Mouse (Mus musculus) stomach, embryonic 14.5 days (tissue): ENCODE measurements at regions not wholly inside any gene's neighbourhood (a gene's known extent, or its start where the extent isn't known, plus 50 kb on each side); places are given as distances from the start of the nearest gene placed in this dataset.

Experiments
- ATAC-seq: fragments of 200-750 bp; cut with Nextera tagmentation; 2 replicates; pipeline ENCODE4 v1.8.0; 2017; ENCODE audit warnings: low read depth, moderate TSS enrichment; ENCODE audit not compliant: insufficient number of reproducible peaks, insufficient read depth, low FRiP score
- H3K27ac ChIP-seq: fragments of 300-500 bp; sonication (generic); 2 replicates; pipeline ENCODE4 v1.5.1; 2014; ENCODE audit warnings: mild to moderate bottlenecking, low read length, moderate library complexity, mixed read lengths
- H3K27me3 ChIP-seq: fragments of 300-500 bp; sonication (generic); 2 replicates; pipeline ENCODE4 v1.6.1; 2014; ENCODE audit warnings: low read length, control low read depth, mixed read lengths; ENCODE audit not compliant: control insufficient read depth, insufficient read depth
- H3K36me3 ChIP-seq: fragments of 300-500 bp; sonication (generic); 2 replicates; pipeline ENCODE4 v1.6.1; 2014; ENCODE audit warnings: mild to moderate bottlenecking, control low read depth, low read length, moderate library complexity, mixed read lengths; ENCODE audit not compliant: control insufficient read depth, insufficient read depth
- H3K4me1 ChIP-seq: fragments of 300-500 bp; sonication (generic); 2 replicates; pipeline ENCODE4 v1.6.1; 2014; ENCODE audit warnings: low read length, control low read depth, mixed read lengths; ENCODE audit not compliant: control insufficient read depth, insufficient read depth
- H3K4me2 ChIP-seq: fragments of 300-500 bp; sonication (generic); replicated peaks from 2 replicates; pipeline ENCODE4 v1.6.1; 2014; ENCODE audit warnings: low read depth, low read length, control low read depth
- H3K4me3 ChIP-seq: fragments of 300-500 bp; sonication (generic); 2 replicates; pipeline ENCODE4 v1.5.1; 2014; ENCODE audit warnings: low read depth, low read length, control low read depth
- H3K9ac ChIP-seq: fragments of 300-500 bp; sonication (generic); replicated peaks from 2 replicates; pipeline ENCODE4 v1.6.1; 2014; ENCODE audit warnings: low read depth, mild to moderate bottlenecking, control low read depth, low read length, moderate library complexity, mixed read lengths
- H3K9me3 ChIP-seq: fragments of 300-500 bp; sonication (generic); 2 replicates; pipeline ENCODE4 v1.6.1; 2016; ENCODE audit warnings: low read depth, low read length, control low read depth; ENCODE audit not compliant: control insufficient read depth
- WGBS: fragments of 180-500 bp; shearing (Covaris S2); extraction: QIAGEN DNeasy Blood & Tissue Kit; methylation state at CpG from one replicate; pipeline ENCODE4 v1.1.7; 2014; 5-methylcytosine and 5-hydroxymethylcytosine counted together

DNA sequence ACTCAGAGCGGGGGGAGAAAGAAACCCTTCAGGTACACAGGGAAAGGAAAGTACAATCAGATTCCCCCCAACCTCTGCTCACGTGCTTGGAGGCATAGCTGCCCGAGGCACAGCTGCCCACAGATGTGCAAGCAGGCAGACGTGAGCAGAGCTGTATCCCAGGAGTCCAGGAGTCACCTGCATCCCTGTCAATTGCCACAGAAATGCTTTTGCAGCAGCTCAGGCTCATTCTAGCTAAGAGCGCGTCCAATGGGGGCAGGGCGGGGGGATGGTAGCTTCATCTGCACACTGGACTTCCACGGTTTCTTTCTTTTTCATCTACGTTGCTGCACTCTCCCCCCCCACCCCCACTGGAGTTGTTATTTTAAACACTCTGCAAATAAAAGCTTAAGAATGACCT lies 66.0 kb upstream of the Fat4 start:
- no peak overlapping the region for H3K4me3 ChIP-seq
- no peak for ATAC-seq
- H3K36me3 ChIP-seq = no peaks in the 10 kb centered on the region
- H3K4me2 ChIP-seq = 0 out of 2 replicates have a peak overlapping the region, but pooled peaks have one; percentile 8
- H3K4me1 ChIP-seq = peaks cover 7% of the 10 kb centered on the region; the same call in 1 of the 2 replicates
- 33% methylated on average over 9 of the region's 9 CpGs for WGBS
- no peaks in the 10 kb centered on the region for H3K27me3 ChIP-seq
- no peak overlapping the region for H3K27ac ChIP-seq
- no peak overlapping the region for H3K9ac ChIP-seq
- H3K9me3 ChIP-seq = no peaks in the 10 kb centered on the region

DNA sequence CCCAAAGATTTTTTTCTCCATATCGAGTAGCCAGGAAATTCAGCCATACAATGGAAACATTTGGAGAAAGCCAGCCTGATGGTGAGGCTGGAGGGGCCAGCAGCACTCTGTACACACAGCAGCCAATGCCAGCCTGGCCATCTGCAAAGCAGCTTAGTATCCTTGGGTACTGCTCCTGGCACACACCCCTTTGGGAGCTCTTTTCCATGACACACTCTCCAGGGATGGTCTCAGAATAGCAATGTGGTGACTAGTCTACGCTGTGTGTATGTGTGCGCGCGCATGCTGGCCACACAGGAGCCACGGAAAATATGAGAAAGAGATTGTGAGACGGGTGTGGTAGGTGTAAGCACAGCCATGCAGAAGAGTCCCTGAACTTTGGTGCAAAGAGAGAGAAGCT lies 66.4 kb upstream of the Fat4 start:
- H3K4me1 ChIP-seq = peaks cover 7% of the 10 kb centered on the region; the same call in 1 of the 2 replicates
- H3K36me3 ChIP-seq = no peaks in the 10 kb centered on the region
- H3K9me3 ChIP-seq = no peaks in the 10 kb centered on the region
- H3K4me2 ChIP-seq = no peak overlapping the region
- 81% methylated on average over 7 of the region's 7 CpGs for WGBS
- no peak for ATAC-seq
- H3K27me3 ChIP-seq = no peaks in the 10 kb centered on the region
- no peak overlapping the region for H3K4me3 ChIP-seq
- H3K27ac ChIP-seq = no peak overlapping the region
- no peak overlapping the region for H3K9ac ChIP-seq

DNA sequence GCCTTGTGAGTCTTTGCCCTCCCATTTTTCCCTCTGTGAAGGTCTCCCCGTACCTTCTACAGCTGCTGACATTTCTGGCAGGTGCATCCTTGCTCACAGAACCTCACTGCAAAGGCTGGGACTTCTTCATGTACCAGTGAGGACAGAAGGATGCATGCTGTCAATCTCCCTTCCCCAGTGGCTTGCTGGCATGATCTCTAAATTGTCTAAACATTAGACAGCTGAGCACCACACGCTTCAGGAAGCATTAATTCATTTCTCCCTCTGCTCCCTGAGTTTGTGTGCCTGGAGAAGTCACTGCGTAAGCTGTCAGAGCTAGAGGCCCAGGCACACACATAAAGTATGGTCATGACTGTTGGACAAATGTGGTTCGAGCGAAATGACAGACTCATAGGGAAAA lies 69.1 kb upstream of the Fat4 start:
- 80% methylated on average over 5 of the region's 5 CpGs for WGBS
- no peaks in the 10 kb centered on the region for H3K27me3 ChIP-seq
- no peak for ATAC-seq
- H3K4me2 ChIP-seq = no peak overlapping the region
- H3K4me3 ChIP-seq = no peak overlapping the region
- no peaks in the 10 kb centered on the region for H3K9me3 ChIP-seq
- H3K9ac ChIP-seq = no peak overlapping the region
- no peak overlapping the region for H3K27ac ChIP-seq
- peaks cover 7% of the 10 kb centered on the region; the same call in 1 of the 2 replicates for H3K4me1 ChIP-seq
- H3K36me3 ChIP-seq = no peaks in the 10 kb centered on the region

DNA sequence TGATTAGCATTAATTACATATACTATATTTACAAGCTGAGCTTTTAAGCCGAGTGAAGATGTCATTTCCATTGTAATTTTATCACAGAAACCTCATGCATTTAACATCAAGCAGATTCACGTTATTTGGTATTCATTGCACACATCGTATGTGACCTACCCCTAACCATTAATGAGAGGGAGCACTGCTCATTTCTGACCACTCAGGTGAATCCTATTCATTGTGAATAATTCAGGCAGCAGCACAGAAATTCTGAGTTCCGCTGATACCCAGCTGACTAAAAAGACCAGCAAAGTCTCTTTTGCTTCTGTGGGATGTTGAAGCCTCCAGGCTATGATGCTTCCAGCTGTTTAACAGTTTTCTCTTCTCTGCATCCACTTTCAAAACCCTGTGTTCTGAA lies 74.3 kb upstream of the Fat4 start:
- no peak for ATAC-seq
- 86% methylated on average over 4 of the region's 4 CpGs for WGBS

DNA sequence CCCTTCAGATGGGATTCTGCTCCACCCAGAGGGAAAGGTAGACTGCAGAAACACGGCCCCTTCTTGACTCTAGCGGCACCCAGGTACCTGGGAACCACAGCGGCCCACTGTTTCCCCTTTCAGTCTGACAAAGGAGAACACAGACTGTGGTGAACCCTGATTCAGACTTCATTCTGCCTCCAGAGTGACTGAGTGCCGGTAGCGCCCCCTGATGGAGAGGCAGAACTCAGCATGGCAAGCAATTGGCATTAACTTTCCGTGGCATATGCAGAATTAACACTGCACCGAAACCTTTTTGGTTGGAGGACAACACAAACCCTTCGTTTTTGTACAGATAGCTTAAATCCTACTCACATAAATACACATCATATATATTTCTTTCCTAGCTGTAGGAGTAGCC lies 75.1 kb upstream of the Fat4 start:
- WGBS = 87% methylated on average over 8 of the region's 8 CpGs
- ATAC-seq = no peak
- no peaks in the 10 kb centered on the region for H3K4me1 ChIP-seq
- no peaks in the 10 kb centered on the region for H3K36me3 ChIP-seq
- no peaks in the 10 kb centered on the region for H3K27me3 ChIP-seq
- no peak overlapping the region for H3K27ac ChIP-seq
- H3K4me2 ChIP-seq = no peak overlapping the region
- no peak overlapping the region for H3K4me3 ChIP-seq
- H3K9ac ChIP-seq = no peak overlapping the region
- H3K9me3 ChIP-seq = no peaks in the 10 kb centered on the region

More for the DNA sequence above, 74.3 kb upstream of the Fat4 start:
- Histone ChIP-seq H3K9me3 (no peaks in the 10 kb centered on the region), H3K4me1 (no peaks in the 10 kb centered on the region), H3K27me3 (no peaks in the 10 kb centered on the region), H3K9ac (no peak overlapping the region), H3K4me2 (no peak overlapping the region), H3K27ac (no peak overlapping the region), H3K4me3 (no peak overlapping the region), H3K36me3 (no peaks in the 10 kb centered on the region)

DNA sequence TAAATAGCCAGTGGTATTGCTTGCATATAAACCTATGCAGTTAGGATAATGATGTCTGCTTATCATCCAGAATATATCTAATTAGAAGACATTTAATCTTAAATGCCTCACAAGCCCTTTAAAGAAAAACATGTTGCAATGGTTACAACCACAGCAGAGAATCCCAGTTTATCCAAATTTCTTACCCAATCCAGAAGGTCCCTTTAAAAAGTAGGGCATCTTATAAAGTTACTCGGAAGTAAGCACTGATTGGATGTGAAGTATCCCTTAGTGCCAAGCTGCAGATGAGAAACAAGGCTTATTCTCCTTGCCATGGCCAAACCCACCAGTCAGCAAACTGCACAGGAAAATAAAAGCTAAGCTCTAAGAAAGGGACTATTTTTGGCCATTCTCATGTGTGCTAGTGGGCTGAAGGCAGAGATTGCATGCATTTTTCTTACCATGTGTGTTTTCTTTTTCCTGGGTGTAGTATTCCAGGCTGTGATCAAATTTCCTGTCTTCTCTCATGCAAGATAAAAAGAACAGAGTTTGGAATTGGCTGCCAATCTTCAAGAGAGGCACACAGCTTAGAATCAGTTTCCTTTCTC lies 80.2 kb upstream of the Fat4 start:
- Histone ChIP-seq H3K27me3 (no peaks in the 10 kb centered on the region), H3K36me3 (no peaks in the 10 kb centered on the region), H3K9me3 (no peaks in the 10 kb centered on the region), H3K4me1 (no peaks in the 10 kb centered on the region), H3K9ac (no peak overlapping the region), H3K27ac (no peak overlapping the region), H3K4me3 (no peak overlapping the region), H3K4me2 (no peak overlapping the region)
- no peak for ATAC-seq
- WGBS = 92% methylated on average over 1 of the region's 1 CpGs

DNA sequence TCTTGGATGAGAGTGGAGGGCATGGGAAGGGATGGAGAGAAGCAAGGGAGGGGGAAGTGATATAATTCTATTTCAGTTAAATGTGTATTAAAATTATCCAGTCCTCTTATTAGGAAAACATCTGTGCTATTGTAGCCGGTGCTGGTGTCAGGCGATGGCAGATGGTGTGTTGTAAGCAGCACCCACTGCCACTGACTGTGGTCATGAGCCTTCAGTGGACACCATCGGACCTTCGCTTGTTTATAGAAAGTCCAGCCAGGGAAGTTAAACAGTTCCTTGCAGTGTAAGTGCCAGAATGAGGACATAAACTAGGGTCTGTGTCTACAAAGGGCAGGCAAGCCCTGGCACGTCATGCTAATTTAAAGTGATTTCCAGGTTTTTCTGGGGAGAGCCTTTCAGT lies 80.7 kb upstream of the Fat4 start:
- Histone ChIP-seq H3K9me3 (no peaks in the 10 kb centered on the region), H3K27me3 (no peaks in the 10 kb centered on the region), H3K4me3 (no peak overlapping the region), H3K36me3 (no peaks in the 10 kb centered on the region), H3K4me2 (no peak overlapping the region), H3K27ac (no peak overlapping the region), H3K4me1 (no peaks in the 10 kb centered on the region), H3K9ac (no peak overlapping the region)
- ATAC-seq = no peak
- WGBS = 59% methylated on average over 5 of the region's 5 CpGs

DNA sequence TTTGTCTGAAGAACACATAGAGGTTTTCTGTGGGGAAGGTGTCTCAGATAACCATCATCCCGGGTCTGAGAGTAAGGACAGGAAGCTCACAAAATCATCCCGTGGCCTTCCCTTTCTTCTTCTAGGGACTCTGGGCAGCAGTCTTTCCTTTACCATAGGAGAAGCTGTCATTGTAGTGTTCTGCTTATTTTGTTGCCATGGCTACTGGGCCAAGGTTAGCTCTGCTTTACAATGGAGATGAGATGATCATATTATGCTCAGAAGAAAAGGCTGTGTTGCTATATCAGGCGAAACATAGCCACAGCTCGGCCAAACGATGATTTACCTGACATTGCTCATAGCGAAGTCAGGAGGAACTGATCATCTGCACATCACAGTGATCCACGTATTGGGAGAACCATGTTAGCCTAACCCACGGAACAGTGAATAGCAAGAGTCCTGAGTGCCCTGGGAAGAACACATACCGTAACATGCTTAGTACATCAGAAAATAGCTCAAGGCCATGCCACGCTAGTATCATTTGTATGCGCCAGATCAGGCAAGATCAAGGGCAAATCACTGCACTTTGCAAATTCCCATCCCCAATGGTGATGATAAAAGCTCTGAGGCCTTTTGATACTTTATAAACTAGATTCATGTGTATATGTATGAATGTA lies 91.0 kb upstream of the Fat4 start:
- H3K4me3 ChIP-seq = no peak overlapping the region
- H3K4me2 ChIP-seq = no peak overlapping the region
- no peaks in the 10 kb centered on the region for H3K9me3 ChIP-seq
- no peaks in the 10 kb centered on the region for H3K36me3 ChIP-seq
- no peak for ATAC-seq
- H3K27me3 ChIP-seq = no peaks in the 10 kb centered on the region
- H3K27ac ChIP-seq = no peak overlapping the region
- H3K9ac ChIP-seq = no peak overlapping the region
- WGBS = 83% methylated on average over 11 of the region's 11 CpGs
- H3K4me1 ChIP-seq = no peaks in the 10 kb centered on the region

DNA sequence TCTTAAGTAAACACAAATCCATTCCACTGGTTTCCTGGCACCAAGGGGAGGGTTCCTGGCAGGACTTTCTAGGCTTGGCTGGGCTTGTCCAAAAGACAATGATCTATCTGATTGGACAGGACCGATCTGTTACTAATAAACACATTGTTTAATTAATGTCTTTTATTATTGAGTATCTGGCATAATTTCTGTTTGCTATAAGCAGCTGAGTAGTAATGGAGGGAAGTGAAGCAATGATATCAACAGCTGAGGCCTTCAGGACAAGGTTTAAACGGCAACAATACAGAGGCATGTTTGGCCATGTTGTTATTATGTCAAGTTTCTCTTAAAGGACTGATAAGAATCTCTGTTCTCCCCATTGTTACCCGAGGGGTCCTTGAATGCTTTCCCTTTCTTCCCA lies 93.5 kb upstream of the Fat4 start:
- no peak for ATAC-seq
- Histone ChIP-seq H3K4me1 (no peaks in the 10 kb centered on the region), H3K9me3 (no peaks in the 10 kb centered on the region), H3K4me3 (no peak overlapping the region), H3K9ac (no peak overlapping the region), H3K27me3 (no peaks in the 10 kb centered on the region), H3K4me2 (no peak overlapping the region), H3K36me3 (no peaks in the 10 kb centered on the region), H3K27ac (no peak overlapping the region)
- WGBS = 74% methylated on average over 3 of the region's 3 CpGs
